Mouse (Mus musculus): ENCODE data around the gene Lrrc51. TPM values are rescaled to one million over a fixed set of nuclear protein-coding genes. Genes with fewer than 3 reads are reported as not detected.

The Lrrc51 gene
- polyA plus RNA-seq (2015; fragmentation: Nextera tagmentation; extraction: Ambion mirVana): 8.3 and 9.3 TPM in 2 replicates

- no peaks in the 10 kb centered on the region for H3K36me3 ChIP-seq
- peak; percentile 99 for ATAC-seq (ENCODE audit: insufficient read depth, low FRiP score, low read depth)
- WGBS: under 1% methylated on average over 40 of the region's 40 CpGs
- H3K4me3 ChIP-seq (replicated peaks): peak within 1 kb of the TSS; percentile 80
- peaks cover 6% of the 10 kb centered on the region; the same call in 1 of the 2 replicates for H3K4me1 ChIP-seq
- no peaks in the 10 kb centered on the region for H3K27me3 ChIP-seq (replicated peaks)
- peak within 1 kb of the TSS; percentile 78 for H3K4me2 ChIP-seq
- H3K9me3 ChIP-seq: no peaks in the 10 kb centered on the region
- peak within 1 kb of the TSS; percentile 80 for H3K9ac ChIP-seq
- peak within 1 kb of the TSS; percentile 91 for H3K27ac ChIP-seq
Observed at GRCm38 (mm10) chr7:101933751-101934240, at the start of gene Lrrc51, which contains the start of gene Numa1. Lrrc51 (minus strand) TSS chr7:101933895. Numa1 (plus strand) TSS chr7:101934111.

- H3K36me3 ChIP-seq: peaks cover 7% of the 10 kb centered on the region; the same call in 1 of the 2 replicates
- H3K9me3 ChIP-seq: no peaks in the 10 kb centered on the region
- ATAC-seq (ENCODE audit: insufficient read depth, low FRiP score, low read depth): 0 out of 2 replicates have a peak, but pooled peaks have one; percentile 14
Observed at GRCm38 (mm10) chr7:101982735-101983134, 49.0 kb upstream of the Lrrc51 start.

GRCm38 (mm10) chr7:101974505-101974904 is 40.8 kb upstream of the Lrrc51 start:
- no peak overlapping the region for H3K4me3 ChIP-seq (replicated peaks)
- no peak for ATAC-seq (ENCODE audit: insufficient read depth, low FRiP score, low read depth)
- peaks cover 29% of the 10 kb centered on the region for H3K4me1 ChIP-seq
- H3K9ac ChIP-seq: no peak overlapping the region
- peak overlapping the region; percentile 18; the same call in 1 of the 2 replicates for H3K27ac ChIP-seq
- no peak overlapping the region for H3K4me2 ChIP-seq
- 28% methylated on average over 2 of the region's 2 CpGs for WGBS
- H3K27me3 ChIP-seq (replicated peaks): no peaks in the 10 kb centered on the region
- no peaks in the 10 kb centered on the region for H3K9me3 ChIP-seq
- H3K36me3 ChIP-seq: no peaks in the 10 kb centered on the region

More at GRCm38 (mm10) chr7:101982735-101983134, 49.0 kb upstream of the Lrrc51 start:
- WGBS: 82% methylated on average over 1 of the region's 1 CpGs
- H3K27me3 ChIP-seq (replicated peaks): no peaks in the 10 kb centered on the region
- no peak overlapping the region for H3K4me2 ChIP-seq
- no peak overlapping the region for H3K27ac ChIP-seq
- H3K4me1 ChIP-seq: no peaks in the 10 kb centered on the region
- H3K4me3 ChIP-seq (replicated peaks): no peak overlapping the region
- H3K9ac ChIP-seq: no peak overlapping the region

GRCm38 (mm10) chr7:101973730-101974129 is 40.0 kb upstream of the Lrrc51 start:
- Histone ChIP-seq H3K9me3 (no peaks in the 10 kb centered on the region), H3K27ac (0 out of 2 replicates have a peak overlapping the region, but pooled peaks have one; percentile 13), H3K4me1 (peaks cover 33% of the 10 kb centered on the region), H3K27me3 (replicated peaks) (no peaks in the 10 kb centered on the region), H3K36me3 (no peaks in the 10 kb centered on the region), H3K4me3 (replicated peaks) (no peak overlapping the region), H3K4me2 (no peak overlapping the region), H3K9ac (no peak overlapping the region)
- no peak for ATAC-seq (ENCODE audit: insufficient read depth, low FRiP score, low read depth)
- 54% methylated on average over 3 of the region's 3 CpGs for WGBS

GRCm38 (mm10) chr7:101971721-101972120 is 38.0 kb upstream of the Lrrc51 start:
- Histone ChIP-seq H3K27ac (peak overlapping the region; percentile 99), H3K9ac (peak overlapping the region; percentile 11; the same call in 1 of the 2 replicates), H3K36me3 (no peaks in the 10 kb centered on the region), H3K4me3 (replicated peaks) (peak overlapping the region; percentile 64), H3K4me1 (peaks cover 34% of the 10 kb centered on the region), H3K4me2 (peak overlapping the region; percentile 76), H3K9me3 (no peaks in the 10 kb centered on the region), H3K27me3 (replicated peaks) (no peaks in the 10 kb centered on the region)
- no peak for ATAC-seq (ENCODE audit: insufficient read depth, low FRiP score, low read depth)
- 27% methylated on average over 2 of the region's 2 CpGs for WGBS

GRCm38 (mm10) chr7:101970821-101971461 is 37.2 kb upstream of the Lrrc51 start:
- ATAC-seq (ENCODE audit: insufficient read depth, low FRiP score, low read depth): peak; percentile 62
- peak overlapping the region; percentile 99 for H3K27ac ChIP-seq
- no peaks in the 10 kb centered on the region for H3K36me3 ChIP-seq
- peak overlapping the region; percentile 11 for H3K9ac ChIP-seq
- no peaks in the 10 kb centered on the region for H3K27me3 ChIP-seq (replicated peaks)
- 3% methylated on average over 19 of the region's 19 CpGs for WGBS
- H3K4me2 ChIP-seq: peak overlapping the region; percentile 76
- no peaks in the 10 kb centered on the region for H3K9me3 ChIP-seq
- H3K4me1 ChIP-seq: peaks cover 34% of the 10 kb centered on the region
- H3K4me3 ChIP-seq (replicated peaks): peak overlapping the region; percentile 64

GRCm38 (mm10) chr7:101970429-101970775 is 36.7 kb upstream of the Lrrc51 start:
- H3K9ac ChIP-seq: peak overlapping the region; percentile 49; the same call in 1 of the 2 replicates
- peak overlapping the region; percentile 99 for H3K27ac ChIP-seq
- no peaks in the 10 kb centered on the region for H3K27me3 ChIP-seq (replicated peaks)
- H3K4me1 ChIP-seq: peaks cover 37% of the 10 kb centered on the region
- no peaks in the 10 kb centered on the region for H3K9me3 ChIP-seq
- H3K4me3 ChIP-seq (replicated peaks): peak overlapping the region; percentile 64
- no peaks in the 10 kb centered on the region for H3K36me3 ChIP-seq
- ATAC-seq (ENCODE audit: insufficient read depth, low FRiP score, low read depth): peak; percentile 63
- under 1% methylated on average over 11 of the region's 17 CpGs for WGBS
- H3K4me2 ChIP-seq: peak overlapping the region; percentile 76

- WGBS: under 1% methylated on average over 52 of the region's 53 CpGs
- Histone ChIP-seq H3K27ac (peak overlapping the region; percentile 99), H3K36me3 (no peaks in the 10 kb centered on the region), H3K9me3 (no peaks in the 10 kb centered on the region), H3K4me3 (replicated peaks) (peak overlapping the region; percentile 64), H3K4me1 (peaks cover 37% of the 10 kb centered on the region), H3K9ac (peak overlapping the region; percentile 49), H3K27me3 (replicated peaks) (no peaks in the 10 kb centered on the region), H3K4me2 (peak overlapping the region; percentile 76)
- ATAC-seq (ENCODE audit: insufficient read depth, low FRiP score, low read depth): peak; percentile 89
Observed at GRCm38 (mm10) chr7:101969694-101970428, 36.2 kb upstream of the Lrrc51 start.

- Histone ChIP-seq H3K4me2 (peak overlapping the region; percentile 76; the same call in 1 of the 2 replicates), H3K27me3 (replicated peaks) (no peaks in the 10 kb centered on the region), H3K9ac (no peak overlapping the region; the same call in 1 of the 2 replicates), H3K36me3 (no peaks in the 10 kb centered on the region), H3K27ac (peak overlapping the region; percentile 68; the same call in 1 of the 2 replicates), H3K4me1 (peaks cover 27% of the 10 kb centered on the region), H3K9me3 (no peaks in the 10 kb centered on the region), H3K4me3 (replicated peaks) (no peak overlapping the region)
- WGBS: 41% methylated on average over 2 of the region's 2 CpGs
- ATAC-seq (ENCODE audit: insufficient read depth, low FRiP score, low read depth): no peak
Observed at GRCm38 (mm10) chr7:101968751-101969150, 35.1 kb upstream of the Lrrc51 start.

- no peak for ATAC-seq (ENCODE audit: insufficient read depth, low FRiP score, low read depth)
- 88% methylated on average over 1 of the region's 1 CpGs for WGBS
- Histone ChIP-seq H3K9ac (no peak overlapping the region), H3K4me1 (peaks cover 18% of the 10 kb centered on the region), H3K4me3 (replicated peaks) (no peak overlapping the region), H3K27me3 (replicated peaks) (no peaks in the 10 kb centered on the region), H3K27ac (no peak overlapping the region), H3K4me2 (no peak overlapping the region), H3K36me3 (no peaks in the 10 kb centered on the region), H3K9me3 (no peaks in the 10 kb centered on the region)
Observed at GRCm38 (mm10) chr7:101967256-101967655, 33.6 kb upstream of the Lrrc51 start.

- no peak for ATAC-seq (ENCODE audit: insufficient read depth, low FRiP score, low read depth)
- Histone ChIP-seq H3K27me3 (replicated peaks) (no peaks in the 10 kb centered on the region), H3K27ac (no peak overlapping the region), H3K4me2 (no peak overlapping the region), H3K4me3 (replicated peaks) (no peak overlapping the region), H3K36me3 (no peaks in the 10 kb centered on the region), H3K9me3 (no peaks in the 10 kb centered on the region), H3K9ac (no peak overlapping the region), H3K4me1 (peaks cover 8% of the 10 kb centered on the region)
- 56% methylated on average over 2 of the region's 2 CpGs for WGBS
Observed at GRCm38 (mm10) chr7:101965606-101966005, 31.9 kb upstream of the Lrrc51 start.

- Histone ChIP-seq H3K4me3 (replicated peaks) (no peak overlapping the region), H3K36me3 (no peaks in the 10 kb centered on the region), H3K4me2 (no peak overlapping the region), H3K9ac (no peak overlapping the region), H3K9me3 (no peaks in the 10 kb centered on the region), H3K27ac (no peak overlapping the region), H3K27me3 (replicated peaks) (no peaks in the 10 kb centered on the region), H3K4me1 (peaks cover 8% of the 10 kb centered on the region)
- ATAC-seq (ENCODE audit: insufficient read depth, low FRiP score, low read depth): no peak
- WGBS: 76% methylated on average over 4 of the region's 4 CpGs
Observed at GRCm38 (mm10) chr7:101964551-101964950, 30.9 kb upstream of the Lrrc51 start.
